Mouse (Mus musculus): ENCODE measurements around the gene Ankar. TPM values are rescaled to one million over a fixed set of nuclear protein-coding genes. Genes with fewer than 3 reads are reported as not detected.

The Ankar gene
- not detected in 4 replicates for total RNA-seq (2023)

DNA sequence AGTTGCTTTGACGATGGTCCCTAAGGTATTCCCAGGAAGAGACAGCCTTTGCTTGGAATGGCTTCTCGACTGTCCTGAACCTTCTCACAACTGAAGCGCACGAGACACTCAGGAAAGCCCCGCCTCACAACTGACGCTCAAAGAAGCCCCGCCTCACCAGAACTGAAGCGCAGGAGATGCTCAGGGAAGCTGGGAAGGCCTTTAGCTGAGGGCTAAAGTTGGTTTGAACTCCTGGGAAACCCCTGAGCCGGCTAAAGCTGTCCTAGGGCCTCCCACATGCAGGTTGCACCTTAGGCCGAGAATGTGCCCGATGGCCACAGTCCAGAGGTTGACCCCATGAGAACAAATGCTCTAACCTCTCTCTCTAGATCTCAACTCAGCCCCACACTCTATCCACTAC lies at the start of gene Ankar:
Gene Ankar, minus strand, starts transcription at position 101 of the 400 bp plus-strand sequence.

DNA sequence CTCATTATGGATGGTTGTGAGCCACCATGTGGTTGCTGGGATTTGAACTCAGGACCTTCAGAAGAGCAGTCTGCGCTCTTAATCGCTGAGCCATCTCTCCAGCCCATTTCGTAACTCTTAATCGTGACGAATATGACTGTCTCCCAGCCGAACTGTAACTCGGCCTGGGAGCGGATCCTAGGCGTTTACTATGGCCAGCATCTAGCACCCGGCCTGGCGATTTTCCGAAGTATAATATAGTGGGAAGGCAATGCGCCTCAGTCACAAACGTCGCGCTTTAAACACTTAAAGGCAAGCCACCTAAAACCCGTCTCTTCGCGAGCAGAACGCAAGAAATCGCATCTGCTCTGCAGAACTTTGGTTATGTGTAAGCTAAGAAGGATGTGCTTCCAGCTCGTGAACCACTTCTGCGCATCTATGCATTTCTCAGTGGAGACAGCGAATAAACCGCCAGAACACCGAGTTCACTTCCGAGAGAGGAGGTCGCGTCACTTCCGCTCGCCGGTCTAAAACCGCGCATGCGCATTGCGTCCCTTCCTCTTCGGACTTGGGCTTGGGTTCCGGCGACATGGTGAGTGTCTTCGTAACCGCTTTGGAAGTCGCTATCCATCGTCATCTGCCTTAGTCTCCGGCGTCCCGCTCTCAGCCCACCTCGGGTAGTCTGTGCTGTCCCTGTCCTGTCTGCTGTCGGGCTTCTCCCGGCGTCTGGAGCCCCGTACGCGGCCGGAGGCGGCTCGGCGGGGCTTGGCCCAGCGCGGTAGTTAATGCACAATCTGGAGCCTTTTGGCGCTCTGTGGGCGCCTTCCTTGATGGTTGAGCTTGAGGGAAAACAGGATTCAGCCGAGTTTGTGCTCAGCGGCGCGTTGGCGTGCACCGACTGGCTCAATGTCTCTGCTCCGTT lies 10.6 kb upstream of the Ankar start, which contains the start of gene Rpl37a:
Gene Rpl37a, plus strand, starts transcription at position 538 of the 901 bp plus-strand sequence.

Other genes with a start within 250 kb of the Ankar start
- 0.12 TPM in 1 of 4 replicates, not detected in the others for gene March4, start 163.6 kb downstream of the Ankar start, total RNA-seq (2023)
- gene Smarcal1, start 117.3 kb downstream of the Ankar start, total RNA-seq (2023) = 43.6 to 51.6 TPM (median 50.1 TPM) in 4 replicates
- 2,692 to 2,847 TPM (median 2,768 TPM) in 4 replicates for gene Rpl37a, start 10.7 kb upstream of the Ankar start, total RNA-seq (2023)
- gene Igfbp2, start 123.9 kb upstream of the Ankar start, total RNA-seq (2023) = not detected in 4 replicates
- gene Igfbp5, start 174.3 kb upstream of the Ankar start, total RNA-seq (2023) = 0.49 to 1.3 TPM (median 0.70 TPM) in 4 replicates